Mouse (Mus musculus): ENCODE data around the gene 1700028J19Rik. TPM values are rescaled to one million over a fixed set of nuclear protein-coding genes. Genes with fewer than 3 reads are reported as not detected.

The 1700028J19Rik gene
- total and polyA plus RNA-seq, 3 experiments: 0.62 to 1.2 TPM; not detected in 1

DNA sequence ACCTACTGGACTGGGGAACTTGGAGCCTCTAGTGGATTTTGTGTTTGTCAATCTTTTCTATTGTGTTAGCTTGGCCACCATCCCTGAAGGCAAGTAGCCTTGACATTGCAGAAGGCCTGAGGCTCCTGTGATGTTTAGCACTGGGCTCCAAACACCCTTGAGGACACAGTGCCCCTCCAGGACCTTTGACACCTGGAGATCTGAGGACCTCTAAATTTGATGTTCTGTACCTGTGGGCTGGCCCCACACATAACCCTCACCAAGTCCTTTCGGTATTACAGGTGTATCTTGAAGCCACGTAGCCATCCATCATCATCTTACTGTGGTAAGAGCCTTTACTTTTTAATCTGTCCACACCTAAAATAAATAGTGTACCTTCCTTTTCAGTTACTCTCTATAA, 1.5 kb upstream of the 1700028J19Rik start:
- H3K27me3 ChIP-seq (ENCODE audit: control insufficient read depth in 1 of 2, insufficient read depth in 2 of 2, low read length in 2 of 2): no peaks in the 10 kb centered on the region
- peak overlapping the region; percentile 36; the same call in 1 of the 2 replicates for H3K27ac ChIP-seq (ENCODE audit: control insufficient read depth, low read depth, low read length)
- no peak for DNase-seq (ENCODE audit: low read depth, low spot score)
- peak overlapping the region; percentile 47 to 67 for H3K4me3 ChIP-seq (ENCODE audit: control insufficient read depth in 1 of 2, insufficient read depth in 1 of 2, low read depth in 2 of 2, low read length in 2 of 2)
- H3K9ac ChIP-seq (ENCODE audit: control insufficient read depth, low read depth, low read length, poor library complexity, severe bottlenecking): peak overlapping the region; percentile 63
- H3K4me1 ChIP-seq (ENCODE audit: control insufficient read depth in 1 of 2, insufficient read depth in 2 of 2, low read length in 2 of 2): peaks cover 0 to 15% of the 10 kb centered on the region in 2 experiments; a peak in 2 of 4 replicates
- peaks cover 12 to 15% of the 10 kb centered on the region in 2 experiments for H3K36me3 ChIP-seq (ENCODE audit: control insufficient read depth in 1 of 2, insufficient read depth in 2 of 2, low read length in 2 of 2)
- H3K79me2 ChIP-seq (ENCODE audit: control insufficient read depth, insufficient read depth, low read length, poor library complexity): peaks cover 27% of the 10 kb centered on the region
- H3K9me3 ChIP-seq (replicated peaks; ENCODE audit: insufficient read depth, low read length): no peaks in the 10 kb centered on the region
- TF ChIP-seq POLR2AphosphoS5 (IDR thresholded peaks at IDR 0.05; ENCODE audit: borderline replicate concordance, low read depth, low read length) (no peak), RCOR1 (IDR thresholded peaks at IDR 0.05; ENCODE audit: low read depth, low read length) (no peak), KAT2A (conservative IDR thresholded peaks at IDR 0.05; ENCODE audit: low read depth, low read length) (no peak), GATA1 (IDR thresholded peaks at IDR 0.05; ENCODE audit: low read depth, low read length) (no peak), MXI1 (IDR thresholded peaks at IDR 0.05; ENCODE audit: low read depth, low read length) (no peak), UBTF (IDR thresholded peaks at IDR 0.05; ENCODE audit: borderline replicate concordance, insufficient read depth, low read depth, low read length) (no peak), ETS1 (IDR thresholded peaks at IDR 0.05; ENCODE audit: low read depth, low read length) (no peak), ZMIZ1 (IDR thresholded peaks at IDR 0.05; ENCODE audit: low read depth, low read length) (no peak), CHD1 (IDR thresholded peaks at IDR 0.05; ENCODE audit: low read depth, low read length) (no peak), POLR2A (IDR thresholded peaks at IDR 0.05; ENCODE audit: control insufficient read depth in 1 of 2, insufficient read depth in 1 of 2, low read depth in 1 of 2, low read length in 2 of 2, poor library complexity in 1 of 2) (no peak; a peak in 1 of 4 replicates), TCF12 (IDR thresholded peaks at IDR 0.05; ENCODE audit: low read depth, low read length) (no peak)

GRCm38 (mm10) chr7:44246984-44247470, 532 bp upstream of the 1700028J19Rik start:
- no peaks in the 10 kb centered on the region for H3K9me3 ChIP-seq (replicated peaks; ENCODE audit: insufficient read depth, low read length)
- peaks cover 0 to 15% of the 10 kb centered on the region in 2 experiments; a peak in 2 of 4 replicates for H3K4me1 ChIP-seq (ENCODE audit: control insufficient read depth in 1 of 2, insufficient read depth in 2 of 2, low read length in 2 of 2)
- peak overlapping the region; percentile 64 for H3K27ac ChIP-seq (ENCODE audit: control insufficient read depth, low read depth, low read length)
- peak; percentile 76 for DNase-seq (ENCODE audit: low read depth, low spot score)
- H3K79me2 ChIP-seq (ENCODE audit: control insufficient read depth, insufficient read depth, low read length, poor library complexity): peaks cover 27% of the 10 kb centered on the region
- H3K27me3 ChIP-seq (ENCODE audit: control insufficient read depth in 1 of 2, insufficient read depth in 2 of 2, low read length in 2 of 2): no peaks in the 10 kb centered on the region
- peaks cover 12 to 15% of the 10 kb centered on the region in 2 experiments for H3K36me3 ChIP-seq (ENCODE audit: control insufficient read depth in 1 of 2, insufficient read depth in 2 of 2, low read length in 2 of 2)
- peak overlapping the region; percentile 67 to 74 for H3K4me3 ChIP-seq (ENCODE audit: control insufficient read depth in 1 of 2, insufficient read depth in 1 of 2, low read depth in 2 of 2, low read length in 2 of 2)
- peak overlapping the region; percentile 79 for H3K9ac ChIP-seq (ENCODE audit: control insufficient read depth, low read depth, low read length, poor library complexity, severe bottlenecking)
- TF ChIP-seq ZNF384 (IDR thresholded peaks at IDR 0.05; ENCODE audit: low read depth, low read length): peak; percentile 92
- no peak for TF ChIP-seq USF1 (IDR thresholded peaks at IDR 0.05; ENCODE audit: low read depth, low read length)
- no peak for TF ChIP-seq BHLHE40 (IDR thresholded peaks at IDR 0.05; ENCODE audit: borderline replicate concordance, low read depth, low read length)
- peak; percentile 96 for TF ChIP-seq MYC (IDR thresholded peaks at IDR 0.05; ENCODE audit: low read depth, low read length)
- 0 out of 2 replicates have a peak, but pooled peaks have one; percentile 23 for TF ChIP-seq CHD1 (IDR thresholded peaks at IDR 0.05; ENCODE audit: low read depth, low read length)
- TF ChIP-seq ELF1 (IDR thresholded peaks at IDR 0.05; ENCODE audit: low read depth, low read length): no peak; the same call in 1 of the 2 replicates
- TF ChIP-seq MAX (IDR thresholded peaks at IDR 0.05; ENCODE audit: low read length): peak; percentile 93
- TF ChIP-seq USF2 (IDR thresholded peaks at IDR 0.05; ENCODE audit: borderline replicate concordance in 1 of 2, insufficient read depth in 1 of 2, low read depth in 1 of 2, low read length in 2 of 2): no peak
- peak; percentile 32; the same call in 1 of the 2 replicates for TF ChIP-seq HCFC1 (IDR thresholded peaks at IDR 0.05; ENCODE audit: low read depth, low read length)
- TF ChIP-seq POLR2A (IDR thresholded peaks at IDR 0.05; ENCODE audit: control insufficient read depth in 1 of 2, insufficient read depth in 1 of 2, low read depth in 1 of 2, low read length in 2 of 2, poor library complexity in 1 of 2): no peak
- TF ChIP-seq MXI1 (IDR thresholded peaks at IDR 0.05; ENCODE audit: low read depth, low read length): peak; percentile 96

Data from MEL (cell line).